Mouse (Mus musculus) MEL-GATA-1-ER (cell line): ENCODE measurements around the gene Clybl.

ENCODE experiments used
- DNase-seq: peaks from one replicate; pipeline ENCODE4 v3.0.0-alpha.2; 2012; ENCODE audit warnings: low read depth; ENCODE audit errors: extremely low read depth

Gene Clybl

GRCm38 (mm10) chr14:122246919-122247859, 65.7 kb downstream of the Clybl start:
- DNase-seq, result no peak

- DNase-seq, result peak; percentile 16
These were observed 67.6 kb downstream of the Clybl start for GRCm38 (mm10) chr14:122249123-122249522.

- no peak for DNase-seq
These were observed 69.8 kb downstream of the Clybl start for GRCm38 (mm10) chr14:122251346-122251745.

- DNase-seq, result no peak
These were observed 74.2 kb downstream of the Clybl start for GRCm38 (mm10) chr14:122255562-122256260.

GRCm38 (mm10) chr14:122256261-122256634, 74.7 kb downstream of the Clybl start:
- DNase-seq, result no peak

- DNase-seq, result no peak
These were observed 76.8 kb downstream of the Clybl start for GRCm38 (mm10) chr14:122258297-122258696.

GRCm38 (mm10) chr14:122261250-122261649, 79.7 kb downstream of the Clybl start:
- peak; percentile 24 for DNase-seq

- no peak for DNase-seq
These were observed 81.6 kb downstream of the Clybl start for GRCm38 (mm10) chr14:122262851-122263659.

- no peak for DNase-seq
These were observed 83.7 kb downstream of the Clybl start for GRCm38 (mm10) chr14:122265214-122265613.

- DNase-seq, result no peak
These were observed 86.1 kb downstream of the Clybl start for GRCm38 (mm10) chr14:122267590-122267989.

GRCm38 (mm10) chr14:122271104-122271746, 89.7 kb downstream of the Clybl start:
- no peak for DNase-seq

GRCm38 (mm10) chr14:122277142-122277541, 95.6 kb downstream of the Clybl start:
- DNase-seq, result no peak

GRCm38 (mm10) chr14:122279462-122280308, 98.2 kb downstream of the Clybl start:
- DNase-seq, result no peak

GRCm38 (mm10) chr14:122280309-122281071, 99.0 kb downstream of the Clybl start:
- no peak for DNase-seq

GRCm38 (mm10) chr14:122281072-122281634, 99.6 kb downstream of the Clybl start:
- no peak for DNase-seq

- no peak for DNase-seq
These were observed 102.5 kb downstream of the Clybl start for GRCm38 (mm10) chr14:122283959-122284358.

- DNase-seq, result no peak
These were observed 114.9 kb downstream of the Clybl start for GRCm38 (mm10) chr14:122296399-122296798.

- no peak for DNase-seq
These were observed 115.4 kb downstream of the Clybl start for GRCm38 (mm10) chr14:122296864-122297263.
